Mouse (Mus musculus): ENCODE measurements at regions not wholly inside any gene's neighbourhood (a gene's known extent, or its start where the extent isn't known, plus 50 kb on each side); places are given as distances from the start of the nearest gene placed in this dataset.

GRCm38 (mm10) chr1:92386752-92387151, 86.9 kb downstream of the Ndufa10 start:
- Histone ChIP-seq H3K4me1 (ENCODE audit: control insufficient read depth, insufficient read depth, low read length) (no peaks in the 10 kb centered on the region), H3K4me3 (ENCODE audit: control insufficient read depth, low read depth, low read length) (no peak overlapping the region), H3K27ac (ENCODE audit: control insufficient read depth, insufficient read depth, low read depth, low read length) (no peak overlapping the region), H3K36me3 (ENCODE audit: control insufficient read depth, insufficient read depth, low read length) (no peaks in the 10 kb centered on the region), H3K27me3 (ENCODE audit: control insufficient read depth, insufficient read depth, low read length) (no peaks in the 10 kb centered on the region)
- TF ChIP-seq POLR2A (IDR thresholded peaks at IDR 0.05; ENCODE audit: control insufficient read depth, low read depth, low read length), result no peak
- TF ChIP-seq CTCF (IDR thresholded peaks at IDR 0.05; ENCODE audit: control insufficient read depth, insufficient read depth, insufficient replicate concordance, low read depth, low read length), result no peak

- TF ChIP-seq CTCF (IDR thresholded peaks at IDR 0.05; ENCODE audit: control insufficient read depth, insufficient read depth, insufficient replicate concordance, low read depth, low read length), result no peak
- no peak for TF ChIP-seq POLR2A (IDR thresholded peaks at IDR 0.05; ENCODE audit: control insufficient read depth, low read depth, low read length)
- Histone ChIP-seq H3K36me3 (ENCODE audit: control insufficient read depth, insufficient read depth, low read length) (no peaks in the 10 kb centered on the region), H3K27ac (ENCODE audit: control insufficient read depth, insufficient read depth, low read depth, low read length) (no peak overlapping the region), H3K4me1 (ENCODE audit: control insufficient read depth, insufficient read depth, low read length) (no peaks in the 10 kb centered on the region), H3K4me3 (ENCODE audit: control insufficient read depth, low read depth, low read length) (no peak overlapping the region), H3K27me3 (ENCODE audit: control insufficient read depth, insufficient read depth, low read length) (no peaks in the 10 kb centered on the region)
These were observed 88.7 kb downstream of the Ndufa10 start for GRCm38 (mm10) chr1:92384945-92385344.

- TF ChIP-seq POLR2A (IDR thresholded peaks at IDR 0.05; ENCODE audit: control insufficient read depth, low read depth, low read length) (no peak), CTCF (IDR thresholded peaks at IDR 0.05; ENCODE audit: control insufficient read depth, insufficient read depth, insufficient replicate concordance, low read depth, low read length) (no peak)
- no peaks in the 10 kb centered on the region for H3K4me1 ChIP-seq (ENCODE audit: control insufficient read depth, insufficient read depth, low read length)
- H3K27ac ChIP-seq (ENCODE audit: control insufficient read depth, insufficient read depth, low read depth, low read length), result no peak overlapping the region
- no peak overlapping the region for H3K4me3 ChIP-seq (ENCODE audit: control insufficient read depth, low read depth, low read length)
- H3K27me3 ChIP-seq (ENCODE audit: control insufficient read depth, insufficient read depth, low read length), result no peaks in the 10 kb centered on the region
- no peaks in the 10 kb centered on the region for H3K36me3 ChIP-seq (ENCODE audit: control insufficient read depth, insufficient read depth, low read length)
These were observed 89.9 kb downstream of the Ndufa10 start for GRCm38 (mm10) chr1:92383749-92384148.

GRCm38 (mm10) chr1:92379510-92379886, 94.2 kb downstream of the Ndufa10 start:
- TF ChIP-seq CTCF (IDR thresholded peaks at IDR 0.05; ENCODE audit: control insufficient read depth, insufficient read depth, insufficient replicate concordance, low read depth, low read length) (no peak), POLR2A (IDR thresholded peaks at IDR 0.05; ENCODE audit: control insufficient read depth, low read depth, low read length) (no peak)
- Histone ChIP-seq H3K4me3 (ENCODE audit: control insufficient read depth, low read depth, low read length) (no peak overlapping the region), H3K36me3 (ENCODE audit: control insufficient read depth, insufficient read depth, low read length) (no peaks in the 10 kb centered on the region), H3K27ac (ENCODE audit: control insufficient read depth, insufficient read depth, low read depth, low read length) (no peak overlapping the region), H3K4me1 (ENCODE audit: control insufficient read depth, insufficient read depth, low read length) (no peaks in the 10 kb centered on the region), H3K27me3 (ENCODE audit: control insufficient read depth, insufficient read depth, low read length) (no peaks in the 10 kb centered on the region)

- no peaks in the 10 kb centered on the region for H3K36me3 ChIP-seq (ENCODE audit: control insufficient read depth, insufficient read depth, low read length)
- no peak overlapping the region for H3K4me3 ChIP-seq (ENCODE audit: control insufficient read depth, low read depth, low read length)
- no peak overlapping the region for H3K27ac ChIP-seq (ENCODE audit: control insufficient read depth, insufficient read depth, low read depth, low read length)
- no peaks in the 10 kb centered on the region for H3K4me1 ChIP-seq (ENCODE audit: control insufficient read depth, insufficient read depth, low read length)
- H3K27me3 ChIP-seq (ENCODE audit: control insufficient read depth, insufficient read depth, low read length), result no peaks in the 10 kb centered on the region
- TF ChIP-seq POLR2A (IDR thresholded peaks at IDR 0.05; ENCODE audit: control insufficient read depth, low read depth, low read length), result no peak
- no peak for TF ChIP-seq CTCF (IDR thresholded peaks at IDR 0.05; ENCODE audit: control insufficient read depth, insufficient read depth, insufficient replicate concordance, low read depth, low read length)
These were observed 94.7 kb downstream of the Ndufa10 start for GRCm38 (mm10) chr1:92378741-92379509.

GRCm38 (mm10) chr1:92376456-92376855, 97.2 kb downstream of the Ndufa10 start:
- H3K27me3 ChIP-seq (ENCODE audit: control insufficient read depth, insufficient read depth, low read length), result no peaks in the 10 kb centered on the region
- H3K36me3 ChIP-seq (ENCODE audit: control insufficient read depth, insufficient read depth, low read length), result no peaks in the 10 kb centered on the region
- H3K4me1 ChIP-seq (ENCODE audit: control insufficient read depth, insufficient read depth, low read length), result peaks cover 5% of the 10 kb centered on the region
- no peak overlapping the region for H3K4me3 ChIP-seq (ENCODE audit: control insufficient read depth, low read depth, low read length)
- TF ChIP-seq POLR2A (IDR thresholded peaks at IDR 0.05; ENCODE audit: control insufficient read depth, low read depth, low read length) (no peak), CTCF (IDR thresholded peaks at IDR 0.05; ENCODE audit: control insufficient read depth, insufficient read depth, insufficient replicate concordance, low read depth, low read length) (no peak)
- H3K27ac ChIP-seq (ENCODE audit: control insufficient read depth, insufficient read depth, low read depth, low read length), result no peak overlapping the region

- Histone ChIP-seq H3K4me3 (ENCODE audit: control insufficient read depth, low read depth, low read length) (peak overlapping the region; percentile 18; the same call in 1 of the 2 replicates), H3K27me3 (ENCODE audit: control insufficient read depth, insufficient read depth, low read length) (no peaks in the 10 kb centered on the region), H3K27ac (ENCODE audit: control insufficient read depth, insufficient read depth, low read depth, low read length) (no peak overlapping the region), H3K4me1 (ENCODE audit: control insufficient read depth, insufficient read depth, low read length) (peaks cover 6% of the 10 kb centered on the region), H3K36me3 (ENCODE audit: control insufficient read depth, insufficient read depth, low read length) (no peaks in the 10 kb centered on the region)
- no peak for TF ChIP-seq POLR2A (IDR thresholded peaks at IDR 0.05; ENCODE audit: control insufficient read depth, low read depth, low read length)
- TF ChIP-seq CTCF (IDR thresholded peaks at IDR 0.05; ENCODE audit: control insufficient read depth, insufficient read depth, insufficient replicate concordance, low read depth, low read length), result no peak
These were observed 101.3 kb downstream of the Ndufa10 start for GRCm38 (mm10) chr1:92372222-92372990.
